Mouse (Mus musculus) spleen, embryonic (tissue): ENCODE results near the gene Usp50.

Experiments
- CTCF ChIA-PET: fragments of 350-600 bp; sonication (Branson Sonifier 250); formaldehyde crosslinking; loops from one replicate; lab custom pipeline; 2022; lab: Charles Lee

Gene Usp50

GRCm38 (mm10) chr2:126783370-126783769, at the start of gene Usp50:
Gene Usp50, minus strand, starts transcription at chr2:126783470.
- CTCF ChIA-PET = no interaction called here

DNA sequence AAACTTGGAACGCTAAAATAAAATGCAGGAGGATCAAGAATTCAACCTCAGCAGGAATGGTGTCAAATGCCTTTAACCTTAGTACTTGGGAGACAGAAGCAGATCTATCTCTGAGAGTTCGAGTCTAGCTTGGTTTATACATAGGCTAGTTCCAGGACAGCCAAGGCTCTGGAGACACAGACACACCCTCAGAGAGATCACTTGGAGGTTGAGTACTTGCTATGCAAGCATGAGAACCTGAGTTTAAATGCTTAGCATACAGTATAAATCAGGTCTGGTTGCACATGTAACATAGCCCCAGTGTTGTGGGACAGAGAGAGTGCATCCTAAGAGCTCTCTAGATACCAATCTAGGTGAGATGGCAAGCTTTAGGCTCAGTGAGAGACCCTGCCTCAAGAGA, 34.1 kb upstream of the Usp50 start:
- CTCF ChIA-PET = no interaction called here

DNA sequence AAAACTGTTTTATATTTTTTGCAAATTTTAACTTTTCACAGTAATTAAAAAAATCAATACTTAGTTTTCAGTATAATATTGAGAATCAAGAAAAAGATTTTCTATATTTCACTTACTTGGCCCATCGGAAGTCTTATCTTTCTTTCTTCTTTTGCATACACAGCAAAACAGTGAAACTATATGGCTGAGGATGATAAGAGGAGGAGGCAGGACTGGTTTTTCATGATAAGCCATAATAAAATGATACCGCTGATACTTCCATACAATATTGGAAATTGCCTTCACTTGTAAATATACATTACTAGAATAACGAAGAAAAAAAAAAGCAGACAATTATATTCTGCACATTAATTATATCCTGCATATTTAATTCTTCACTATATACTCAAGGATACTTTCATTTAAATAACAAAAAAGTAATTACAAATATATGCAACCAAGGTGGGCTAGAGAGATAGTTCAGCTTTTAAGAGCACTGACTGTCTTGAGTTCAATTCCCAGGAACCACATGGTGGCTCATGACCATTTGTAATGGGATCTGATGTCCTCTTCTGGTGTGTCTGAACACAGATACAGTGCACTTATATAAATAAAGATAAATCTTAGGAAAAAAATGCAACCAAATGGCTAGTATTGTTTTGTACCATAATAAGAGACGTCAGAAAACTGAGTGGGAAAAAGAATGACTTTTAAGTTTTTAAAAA, 33.5 kb upstream of the Usp50 start:
- CTCF ChIA-PET = no interaction called here

- CTCF ChIA-PET = interaction anchor here (0.6 kb wide), 1 partner anchor 58 kb away, joined by 7 read pairs; no protein-coding TSS in a partner anchor
Observed at GRCm38 (mm10) chr2:126815822-126816221, 32.6 kb upstream of the Usp50 start.

GRCm38 (mm10) chr2:126801980-126802379, 18.7 kb upstream of the Usp50 start:
- CTCF ChIA-PET = no interaction called here

- CTCF ChIA-PET = no interaction called here
Observed at GRCm38 (mm10) chr2:126798455-126798854, 15.2 kb upstream of the Usp50 start.

- CTCF ChIA-PET = no interaction called here
Observed at GRCm38 (mm10) chr2:126795708-126796107, 12.4 kb upstream of the Usp50 start.

DNA sequence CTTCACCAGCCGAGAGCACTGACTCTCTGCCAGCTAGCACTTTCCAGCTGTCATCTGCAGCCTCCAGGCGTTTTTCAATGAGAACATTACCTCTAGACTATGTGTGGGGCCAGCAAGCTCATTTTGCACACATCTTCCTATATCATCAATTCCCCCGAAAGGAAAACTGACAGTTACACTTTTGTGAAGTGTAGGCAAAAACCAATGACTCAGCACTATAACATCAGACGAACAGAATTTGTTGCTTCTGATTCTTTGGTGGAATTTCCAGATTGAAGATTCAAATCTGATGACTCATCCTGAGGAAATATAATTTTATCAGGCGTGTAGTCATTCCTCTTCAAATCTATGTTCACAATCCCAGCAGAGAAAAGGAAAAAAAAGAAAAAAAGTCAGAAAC, 9.3 kb upstream of the Usp50 start:
- CTCF ChIA-PET = no interaction called here

DNA sequence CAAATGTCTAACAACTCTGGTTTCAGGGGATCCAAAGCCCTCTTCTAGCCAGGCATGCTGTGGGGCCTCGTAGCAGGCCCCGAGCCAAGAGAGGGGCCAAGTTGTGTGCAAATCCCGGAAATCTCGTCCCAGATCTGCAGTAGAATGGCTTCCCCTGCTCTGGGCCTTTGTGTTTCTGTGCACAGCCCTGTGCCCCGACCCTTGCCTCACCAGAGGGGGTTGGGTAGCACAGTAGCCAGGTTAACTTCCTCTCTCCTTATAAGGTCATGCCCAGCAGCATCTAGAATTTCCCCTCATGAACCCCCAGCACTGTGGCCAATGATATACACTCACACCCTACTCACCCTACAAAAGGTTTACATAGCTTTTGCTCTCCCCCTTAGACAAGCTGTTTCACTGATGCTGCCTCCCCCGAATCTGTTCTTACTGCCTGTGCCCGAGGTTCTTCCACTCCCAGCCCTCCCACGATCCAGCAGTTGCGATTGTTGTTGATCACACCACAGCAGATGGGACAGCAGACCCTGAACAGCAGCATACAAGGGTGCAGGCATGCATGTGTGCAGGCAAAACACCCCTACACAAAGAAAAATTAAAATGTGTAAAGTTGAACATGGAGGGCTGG, 4.6 kb upstream of the Usp50 start:
- CTCF ChIA-PET = no interaction called here

GRCm38 (mm10) chr2:126782433-126782832, 837 bp downstream of the Usp50 start:
- CTCF ChIA-PET = no interaction called here

DNA sequence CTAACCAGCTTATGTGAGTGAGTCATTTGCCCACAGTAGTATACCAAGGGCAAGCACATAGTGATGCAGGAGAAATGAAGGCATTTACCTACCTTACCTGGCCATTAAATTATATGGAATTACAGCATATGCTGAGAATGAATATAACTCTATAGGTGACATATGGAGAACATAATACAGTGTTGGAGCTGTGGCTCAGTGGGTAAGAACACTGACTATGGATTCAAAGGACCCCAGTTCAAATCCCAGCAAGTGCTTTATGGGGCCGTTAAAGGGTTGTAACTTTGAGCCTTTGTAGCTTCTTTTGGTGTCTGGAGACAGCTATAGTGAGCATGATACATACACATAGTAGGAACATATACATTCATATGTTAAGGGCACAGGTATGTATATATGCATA, 1.8 kb downstream of the Usp50 start:
- CTCF ChIA-PET = no interaction called here

DNA sequence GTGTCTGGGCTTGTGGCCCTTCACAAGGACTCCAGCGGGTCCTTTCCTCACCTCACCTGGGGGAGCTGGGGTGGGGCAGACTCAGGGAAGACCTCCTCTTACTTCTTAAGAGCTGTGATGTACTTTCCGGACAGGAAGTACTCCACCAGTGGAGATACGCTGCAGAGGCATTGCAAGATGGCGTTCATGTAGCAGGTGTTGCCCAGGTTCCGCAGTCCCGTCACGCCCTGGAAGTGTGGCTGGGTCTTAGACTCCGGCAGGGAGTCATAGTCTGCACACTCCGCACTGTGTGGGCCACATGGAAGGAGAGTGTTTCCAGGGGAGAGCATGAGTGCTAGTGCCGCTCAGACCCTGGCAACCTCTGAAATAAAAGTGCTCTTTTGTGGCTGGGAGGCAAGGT, 3.0 kb downstream of the Usp50 start:
- CTCF ChIA-PET = no interaction called here

DNA sequence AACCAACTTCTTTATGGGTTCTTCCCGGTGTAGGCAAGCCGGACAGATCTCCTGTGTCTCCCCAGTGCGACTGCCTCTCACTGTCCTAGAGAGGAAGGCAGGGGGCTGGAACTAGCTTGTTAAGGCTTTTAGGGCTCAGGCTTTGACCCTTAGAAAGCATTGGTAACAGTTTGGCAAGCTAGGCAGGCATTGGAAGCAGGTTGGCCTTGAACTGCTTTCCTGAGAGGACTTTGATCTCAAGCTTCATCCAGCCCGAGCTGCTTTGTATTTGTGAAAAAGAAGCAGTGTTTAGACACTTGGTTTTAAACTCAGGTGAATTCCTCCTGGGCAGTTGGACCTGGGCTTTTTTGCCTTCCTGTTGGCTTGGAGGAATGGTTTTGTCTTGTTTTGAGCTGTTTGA, 4.5 kb downstream of the Usp50 start:
- CTCF ChIA-PET = no interaction called here

DNA sequence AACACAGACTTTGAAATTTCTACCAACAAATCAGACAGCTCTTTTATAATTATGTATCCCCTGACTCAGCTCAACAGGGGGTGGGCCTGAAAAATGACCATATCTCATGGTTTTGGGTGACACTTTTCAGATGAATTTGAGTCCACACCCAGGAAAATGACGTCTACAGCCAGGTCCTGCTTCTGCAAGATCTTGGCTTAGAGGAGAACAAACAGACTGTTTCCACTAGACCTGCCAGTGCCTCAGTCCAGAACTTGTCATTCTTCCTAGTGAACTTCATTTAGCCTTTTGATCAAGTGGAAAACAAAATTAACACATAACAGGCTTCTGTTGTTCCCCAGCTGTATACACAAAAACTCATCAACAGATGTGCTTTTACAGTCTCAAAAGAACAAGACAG, 6.9 kb downstream of the Usp50 start:
- CTCF ChIA-PET = interaction anchor here (0.7 kb wide), 1 partner anchor 419 kb away, joined by 3 read pairs; no protein-coding TSS in a partner anchor

DNA sequence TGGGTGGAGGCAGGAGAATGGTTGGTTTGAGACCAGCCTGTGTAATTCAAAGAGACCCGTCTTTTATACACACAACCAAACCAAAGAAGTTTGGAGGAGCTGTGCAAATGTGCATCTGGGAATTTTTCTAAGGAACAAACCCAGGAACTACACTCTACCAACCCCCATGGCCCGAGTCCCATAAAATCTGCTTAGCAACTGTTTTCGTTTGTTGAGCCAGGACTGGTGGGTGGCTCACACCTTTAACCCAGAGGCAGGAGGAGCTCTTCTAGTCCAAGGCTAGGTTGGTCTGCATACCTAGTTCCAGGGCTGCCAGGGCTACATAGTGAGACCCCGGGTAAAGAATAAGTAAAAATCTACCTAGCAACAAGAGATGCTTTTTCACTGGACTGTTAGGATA, 7.3 kb downstream of the Usp50 start:
- CTCF ChIA-PET = interaction anchor here (0.7 kb wide), 1 partner anchor 420 kb away, joined by 3 read pairs; no protein-coding TSS in a partner anchor

DNA sequence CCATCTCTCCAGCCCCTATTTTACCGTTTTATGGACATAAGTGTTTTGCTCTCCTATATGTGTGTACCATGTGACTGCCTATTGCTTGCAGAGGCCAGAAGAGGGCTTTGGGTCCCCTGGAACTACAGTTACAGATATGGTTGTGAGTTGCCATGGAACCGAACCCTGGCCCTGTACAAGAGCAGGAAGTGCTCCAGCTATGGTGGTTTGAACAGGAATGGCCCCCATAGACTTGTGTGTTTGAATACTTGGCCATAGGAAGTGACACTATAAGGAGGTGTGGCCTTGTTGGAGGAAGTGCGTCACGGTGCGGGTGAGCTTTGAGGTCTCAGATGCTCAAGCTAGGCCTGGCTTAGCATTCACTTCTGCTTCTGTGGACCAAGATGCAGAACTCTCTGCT, 11.1 kb downstream of the Usp50 start:
- CTCF ChIA-PET = no interaction called here

- CTCF ChIA-PET = no interaction called here
Observed at GRCm38 (mm10) chr2:126769431-126770181, 13.7 kb downstream of the Usp50 start.

DNA sequence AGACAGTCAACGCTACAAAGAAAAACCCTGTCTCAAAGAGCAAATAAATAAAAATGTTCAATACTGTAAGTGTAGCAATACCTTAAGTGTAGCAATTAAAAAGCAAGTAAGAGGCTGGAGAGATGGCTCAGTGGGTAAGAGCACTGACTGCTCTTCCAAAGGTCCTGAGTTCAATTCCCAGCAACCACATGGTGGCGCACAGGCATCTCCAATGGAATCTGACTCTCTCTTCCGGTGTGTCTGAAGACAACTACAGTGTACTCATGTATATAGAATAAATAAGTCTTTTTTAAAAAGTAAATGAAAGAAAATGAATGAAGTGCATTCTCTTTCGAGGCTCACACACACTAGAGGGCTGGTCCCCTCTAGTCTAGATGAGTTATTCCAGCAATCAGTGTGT, 15.1 kb downstream of the Usp50 start:
- CTCF ChIA-PET = interaction anchor here (0.7 kb wide), 1 partner anchor 8 kb away, joined by 3 read pairs; no protein-coding TSS in a partner anchor

DNA sequence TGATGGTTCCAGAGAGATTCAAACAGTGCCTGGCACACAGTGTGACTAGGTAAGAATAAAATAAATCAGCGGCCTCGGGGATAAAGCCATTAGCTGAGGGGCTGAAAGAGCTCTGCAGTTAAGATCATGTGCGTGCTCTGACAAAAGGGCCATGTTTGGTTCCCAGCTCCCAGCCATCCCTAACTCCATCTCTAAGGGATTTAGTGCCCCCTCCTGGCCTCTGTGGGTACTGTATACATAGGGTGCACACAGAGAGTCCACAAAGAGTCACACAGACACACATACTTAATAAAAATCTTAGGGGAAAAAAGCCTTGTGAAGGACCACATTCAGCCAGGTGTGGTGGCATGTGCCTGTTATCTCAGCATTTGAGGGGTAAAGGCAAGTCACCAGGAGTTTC, 15.7 kb downstream of the Usp50 start:
- CTCF ChIA-PET = no interaction called here

GRCm38 (mm10) chr2:126765867-126766582, 17.2 kb downstream of the Usp50 start:
- CTCF ChIA-PET = no interaction called here

GRCm38 (mm10) chr2:126759351-126759750, 23.9 kb downstream of the Usp50 start:
- CTCF ChIA-PET = no interaction called here

DNA sequence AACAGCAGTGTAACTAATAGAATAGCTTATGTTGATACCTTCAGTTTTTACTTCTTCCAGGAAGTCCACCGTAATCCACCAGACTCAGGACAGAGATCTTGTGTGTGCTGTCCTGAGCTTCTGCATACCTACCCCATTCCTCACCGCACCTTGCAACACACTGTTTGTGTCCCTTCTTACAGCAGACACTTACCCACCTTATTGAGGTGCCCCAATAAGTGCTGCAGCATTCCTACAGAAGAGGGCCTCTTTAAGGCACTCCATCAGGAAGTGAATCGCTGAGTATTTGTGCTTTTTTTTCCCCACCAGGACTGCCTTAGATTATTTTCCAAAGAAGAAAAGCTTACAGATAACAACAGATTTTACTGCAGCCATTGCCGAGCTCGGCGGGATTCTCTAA, 27.6 kb downstream of the Usp50 start:
- CTCF ChIA-PET = no interaction called here
